Mouse (Mus musculus): ENCODE measurements around the gene C1qtnf9. TPM values are rescaled to one million over a fixed set of nuclear protein-coding genes. Genes with fewer than 3 reads are reported as not detected.

Gene C1qtnf9
- polyA plus RNA-seq, 1 experiment from 2014 or later = not detected

GRCm38 (mm10) chr14:60743681-60744080, 24.3 kb upstream of the C1qtnf9 start:
- Histone ChIP-seq H3K36me3 (ENCODE audit: control insufficient read depth, insufficient read depth, low read length) (peaks cover 6% of the 10 kb centered on the region; the same call in 1 of the 2 replicates), H3K27me3 (ENCODE audit: control insufficient read depth, insufficient read depth, low read length) (no peaks in the 10 kb centered on the region), H3K4me2 (replicated peaks; ENCODE audit: low read depth, low read length) (no peak overlapping the region), H3K27ac (ENCODE audit: low read depth, low read length) (no peak overlapping the region), H3K4me1 (replicated peaks; ENCODE audit: control insufficient read depth, insufficient read depth, low read length) (no peaks in the 10 kb centered on the region), H3K9me3 (ENCODE audit: control insufficient read depth, low read length) (no peaks in the 10 kb centered on the region), H3K9ac (ENCODE audit: low read depth, low read length) (no peak overlapping the region), H3K4me3 (ENCODE audit: low read depth, low read length) (no peak overlapping the region)
- DNase-seq (ENCODE audit: low spot score) (no peak), ATAC-seq (ENCODE audit: low FRiP score) (no peak)
- WGBS = 82% methylated on average over 9 of the region's 9 CpGs

DNA sequence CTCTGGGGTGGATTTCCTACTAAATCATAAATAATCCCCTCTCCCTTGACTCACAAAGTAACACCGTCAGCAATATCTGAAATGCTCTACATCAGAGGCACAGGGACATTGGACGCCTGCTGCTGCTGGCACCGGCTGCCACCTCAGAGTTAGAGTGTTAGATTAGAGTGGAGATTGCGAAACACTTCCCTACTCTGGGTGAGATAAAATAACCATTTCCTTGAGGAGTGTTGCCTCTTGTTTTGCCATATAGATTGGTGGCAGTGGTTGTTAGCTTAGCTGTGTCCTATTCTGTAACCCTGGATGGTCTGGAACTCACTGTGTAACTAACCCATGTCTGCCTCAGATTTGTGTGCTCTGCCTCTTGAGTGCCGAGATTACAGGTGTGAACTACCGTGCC, 22.7 kb upstream of the C1qtnf9 start:
- 93% methylated on average over 6 of the region's 6 CpGs for WGBS
- Histone ChIP-seq H3K27ac (ENCODE audit: low read depth, low read length) (no peak overlapping the region), H3K4me3 (ENCODE audit: low read depth, low read length) (no peak overlapping the region), H3K4me2 (replicated peaks; ENCODE audit: low read depth, low read length) (no peak overlapping the region), H3K4me1 (replicated peaks; ENCODE audit: control insufficient read depth, insufficient read depth, low read length) (no peaks in the 10 kb centered on the region), H3K9me3 (ENCODE audit: control insufficient read depth, low read length) (no peaks in the 10 kb centered on the region), H3K36me3 (ENCODE audit: control insufficient read depth, insufficient read depth, low read length) (peaks cover 6% of the 10 kb centered on the region; the same call in 1 of the 2 replicates), H3K9ac (ENCODE audit: low read depth, low read length) (no peak overlapping the region), H3K27me3 (ENCODE audit: control insufficient read depth, insufficient read depth, low read length) (no peaks in the 10 kb centered on the region)
- DNase-seq (ENCODE audit: low spot score) = no peak
- ATAC-seq (ENCODE audit: low FRiP score) = no peak

DNA sequence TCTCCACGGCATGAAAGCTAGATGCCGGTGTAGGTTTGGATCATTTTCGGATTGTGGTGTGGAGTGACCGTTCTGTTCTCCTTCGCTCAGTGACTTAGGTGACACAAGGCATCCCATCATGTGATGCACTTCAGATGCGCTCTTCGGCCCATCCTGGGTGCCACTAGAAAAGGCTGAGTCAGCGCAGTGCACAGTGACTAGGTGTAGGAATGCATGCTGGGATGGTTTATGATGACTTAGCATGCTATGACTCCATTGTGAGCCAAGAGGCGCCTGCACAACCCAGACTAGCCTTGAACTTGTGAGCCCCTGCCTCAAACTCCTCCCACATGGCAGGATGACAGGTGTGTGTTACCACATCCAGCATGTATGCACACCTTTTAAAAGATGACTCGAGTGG, 21.8 kb upstream of the C1qtnf9 start:
- Histone ChIP-seq H3K4me1 (replicated peaks; ENCODE audit: control insufficient read depth, insufficient read depth, low read length) (no peaks in the 10 kb centered on the region), H3K9me3 (ENCODE audit: control insufficient read depth, low read length) (no peaks in the 10 kb centered on the region), H3K27ac (ENCODE audit: low read depth, low read length) (no peak overlapping the region), H3K27me3 (ENCODE audit: control insufficient read depth, insufficient read depth, low read length) (no peaks in the 10 kb centered on the region), H3K4me2 (replicated peaks; ENCODE audit: low read depth, low read length) (no peak overlapping the region), H3K36me3 (ENCODE audit: control insufficient read depth, insufficient read depth, low read length) (peaks cover 6% of the 10 kb centered on the region; the same call in 1 of the 2 replicates), H3K9ac (ENCODE audit: low read depth, low read length) (no peak overlapping the region), H3K4me3 (ENCODE audit: low read depth, low read length) (no peak overlapping the region)
- DNase-seq (ENCODE audit: low spot score) (no peak), ATAC-seq (ENCODE audit: low FRiP score) (no peak)
- 97% methylated on average over 10 of the region's 10 CpGs for WGBS

- H3K4me1 ChIP-seq (replicated peaks; ENCODE audit: control insufficient read depth, insufficient read depth, low read length) = no peaks in the 10 kb centered on the region
- H3K27ac ChIP-seq (ENCODE audit: low read depth, low read length) = no peak overlapping the region
- ATAC-seq (ENCODE audit: low FRiP score) (no peak), DNase-seq (ENCODE audit: low spot score) (no peak)
- H3K27me3 ChIP-seq (ENCODE audit: control insufficient read depth, insufficient read depth, low read length) = no peaks in the 10 kb centered on the region
- H3K36me3 ChIP-seq (ENCODE audit: control insufficient read depth, insufficient read depth, low read length) = peaks cover 6% of the 10 kb centered on the region; the same call in 1 of the 2 replicates
- H3K4me2 ChIP-seq (replicated peaks; ENCODE audit: low read depth, low read length) = no peak overlapping the region
- no peaks in the 10 kb centered on the region for H3K9me3 ChIP-seq (ENCODE audit: control insufficient read depth, low read length)
- H3K4me3 ChIP-seq (ENCODE audit: low read depth, low read length) = no peak overlapping the region
- no peak overlapping the region for H3K9ac ChIP-seq (ENCODE audit: low read depth, low read length)
- WGBS = 93% methylated on average over 21 of the region's 21 CpGs
Measured at GRCm38 (mm10) chr14:60747154-60747870, 20.6 kb upstream of the C1qtnf9 start.

DNA sequence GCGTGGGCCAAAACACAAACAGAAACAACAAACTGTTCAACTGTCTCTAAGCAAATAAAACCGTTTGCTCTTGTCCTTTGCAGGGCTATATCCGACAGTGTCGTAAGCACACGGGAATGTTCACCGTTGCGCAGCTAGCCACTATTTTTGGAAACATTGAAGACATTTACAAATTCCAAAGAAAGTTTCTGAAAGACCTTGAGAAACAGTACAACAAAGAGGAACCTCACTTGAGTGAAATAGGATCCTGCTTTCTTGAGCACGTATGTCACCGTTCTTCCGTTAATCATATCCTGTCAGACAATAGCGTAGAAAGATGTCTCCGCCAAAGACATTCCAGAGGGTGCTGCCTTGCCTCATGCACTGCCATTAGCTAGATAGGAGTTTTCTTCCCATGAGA, 18.1 kb upstream of the C1qtnf9 start:
- WGBS = 84% methylated on average over 12 of the region's 12 CpGs
- DNase-seq (ENCODE audit: low spot score) (no peak), ATAC-seq (ENCODE audit: low FRiP score) (no peak)
- Histone ChIP-seq H3K9me3 (ENCODE audit: control insufficient read depth, low read length) (no peaks in the 10 kb centered on the region), H3K27me3 (ENCODE audit: control insufficient read depth, insufficient read depth, low read length) (no peaks in the 10 kb centered on the region), H3K9ac (ENCODE audit: low read depth, low read length) (no peak overlapping the region), H3K36me3 (ENCODE audit: control insufficient read depth, insufficient read depth, low read length) (peaks cover 6% of the 10 kb centered on the region; the same call in 1 of the 2 replicates), H3K4me3 (ENCODE audit: low read depth, low read length) (no peak overlapping the region), H3K4me2 (replicated peaks; ENCODE audit: low read depth, low read length) (no peak overlapping the region), H3K27ac (ENCODE audit: low read depth, low read length) (no peak overlapping the region), H3K4me1 (replicated peaks; ENCODE audit: control insufficient read depth, insufficient read depth, low read length) (no peaks in the 10 kb centered on the region)

- H3K4me3 ChIP-seq (ENCODE audit: low read depth, low read length) = no peak overlapping the region
- H3K9ac ChIP-seq (ENCODE audit: low read depth, low read length) = no peak overlapping the region
- ATAC-seq (ENCODE audit: low FRiP score) (no peak), DNase-seq (ENCODE audit: low spot score) (no peak)
- no peaks in the 10 kb centered on the region for H3K27me3 ChIP-seq (ENCODE audit: control insufficient read depth, insufficient read depth, low read length)
- no peak overlapping the region for H3K27ac ChIP-seq (ENCODE audit: low read depth, low read length)
- H3K4me1 ChIP-seq (replicated peaks; ENCODE audit: control insufficient read depth, insufficient read depth, low read length) = no peaks in the 10 kb centered on the region
- 93% methylated on average over 16 of the region's 16 CpGs for WGBS
- H3K9me3 ChIP-seq (ENCODE audit: control insufficient read depth, low read length) = no peaks in the 10 kb centered on the region
- H3K36me3 ChIP-seq (ENCODE audit: control insufficient read depth, insufficient read depth, low read length) = peaks cover 9% of the 10 kb centered on the region; the same call in 1 of the 2 replicates
- H3K4me2 ChIP-seq (replicated peaks; ENCODE audit: low read depth, low read length) = no peak overlapping the region
Measured at GRCm38 (mm10) chr14:60751581-60751980, 16.4 kb upstream of the C1qtnf9 start.

GRCm38 (mm10) chr14:60752892-60753800, 14.8 kb upstream of the C1qtnf9 start:
- H3K4me2 ChIP-seq (replicated peaks; ENCODE audit: low read depth, low read length) = no peak overlapping the region
- no peak overlapping the region for H3K9ac ChIP-seq (ENCODE audit: low read depth, low read length)
- no peaks in the 10 kb centered on the region for H3K27me3 ChIP-seq (ENCODE audit: control insufficient read depth, insufficient read depth, low read length)
- ATAC-seq (ENCODE audit: low FRiP score) = no peak
- no peak overlapping the region for H3K27ac ChIP-seq (ENCODE audit: low read depth, low read length)
- 72% methylated on average over 14 of the region's 14 CpGs for WGBS
- H3K4me1 ChIP-seq (replicated peaks; ENCODE audit: control insufficient read depth, insufficient read depth, low read length) = no peaks in the 10 kb centered on the region
- peaks cover 10% of the 10 kb centered on the region; the same call in 1 of the 2 replicates for H3K36me3 ChIP-seq (ENCODE audit: control insufficient read depth, insufficient read depth, low read length)
- no peaks in the 10 kb centered on the region for H3K9me3 ChIP-seq (ENCODE audit: control insufficient read depth, low read length)
- no peak for DNase-seq (ENCODE audit: low spot score)
- no peak overlapping the region for H3K4me3 ChIP-seq (ENCODE audit: low read depth, low read length)

GRCm38 (mm10) chr14:60753801-60754126, 14.2 kb upstream of the C1qtnf9 start:
- WGBS = 88% methylated on average over 10 of the region's 10 CpGs
- H3K27ac ChIP-seq (ENCODE audit: low read depth, low read length) = no peak overlapping the region
- H3K9me3 ChIP-seq (ENCODE audit: control insufficient read depth, low read length) = no peaks in the 10 kb centered on the region
- ATAC-seq (ENCODE audit: low FRiP score) = no peak
- H3K36me3 ChIP-seq (ENCODE audit: control insufficient read depth, insufficient read depth, low read length) = peaks cover 14% of the 10 kb centered on the region; the same call in 1 of the 2 replicates
- H3K27me3 ChIP-seq (ENCODE audit: control insufficient read depth, insufficient read depth, low read length) = no peaks in the 10 kb centered on the region
- H3K9ac ChIP-seq (ENCODE audit: low read depth, low read length) = no peak overlapping the region
- DNase-seq (ENCODE audit: low spot score) = no peak
- no peaks in the 10 kb centered on the region for H3K4me1 ChIP-seq (replicated peaks; ENCODE audit: control insufficient read depth, insufficient read depth, low read length)
- H3K4me3 ChIP-seq (ENCODE audit: low read depth, low read length) = no peak overlapping the region
- H3K4me2 ChIP-seq (replicated peaks; ENCODE audit: low read depth, low read length) = no peak overlapping the region

All from hindbrain, embryonic 11.5 days (tissue).